Mouse (Mus musculus) thymus, postnatal 10 days (tissue): ENCODE measurements around the gene Il12rb1.

Experiments
- DNase-seq, 2 experiments: peaks; one replicate each; pipeline ENCODE4 v3.0.0; 2021; ENCODE audit warnings: low spot score in 2 of 2

Gene Il12rb1

GRCm38 (mm10) chr8:70808239-70808638 is at the start of gene Il12rb1:
TSS of gene Il12rb1 (plus strand) at chr8:70808449.
- DNase-seq = peak in 1 of 2 experiments; percentile 46

GRCm38 (mm10) chr8:70758616-70759561 is 49.4 kb upstream of the Il12rb1 start:
- no peak for DNase-seq

GRCm38 (mm10) chr8:70760350-70760749 is 47.9 kb upstream of the Il12rb1 start:
- DNase-seq = no peak

- DNase-seq = peak; percentile 93 to 96
Observed at GRCm38 (mm10) chr8:70760775-70761406, 47.4 kb upstream of the Il12rb1 start, which contains the start of gene Mpv17l2. TSS of gene Mpv17l2 (minus strand) at chr8:70760946.

- no peak for DNase-seq
Observed at GRCm38 (mm10) chr8:70762118-70762517, 46.1 kb upstream of the Il12rb1 start.

- peak; percentile 61 to 81 for DNase-seq
Observed at GRCm38 (mm10) chr8:70763354-70763753, 44.9 kb upstream of the Il12rb1 start.

GRCm38 (mm10) chr8:70764026-70764425 is 44.2 kb upstream of the Il12rb1 start:
- DNase-seq = no peak

- no peak for DNase-seq
Observed at GRCm38 (mm10) chr8:70764676-70765075, 43.6 kb upstream of the Il12rb1 start.

- DNase-seq = no peak
Observed at GRCm38 (mm10) chr8:70765329-70765728, 42.9 kb upstream of the Il12rb1 start.

- peak; percentile 64 to 67 for DNase-seq
Observed at GRCm38 (mm10) chr8:70765838-70766570, 42.2 kb upstream of the Il12rb1 start.

- no peak for DNase-seq
Observed at GRCm38 (mm10) chr8:70766571-70767440, 41.4 kb upstream of the Il12rb1 start.

- no peak for DNase-seq
Observed at GRCm38 (mm10) chr8:70767503-70767902, 40.7 kb upstream of the Il12rb1 start.

- DNase-seq = no peak
Observed at GRCm38 (mm10) chr8:70768231-70768776, 39.9 kb upstream of the Il12rb1 start.

GRCm38 (mm10) chr8:70768956-70769355 is 39.3 kb upstream of the Il12rb1 start:
- DNase-seq = no peak

GRCm38 (mm10) chr8:70769359-70769758 is 38.9 kb upstream of the Il12rb1 start:
- DNase-seq = peak; percentile 95 to 100

GRCm38 (mm10) chr8:70769858-70770257 is 38.4 kb upstream of the Il12rb1 start:
- no peak for DNase-seq

- DNase-seq = no peak
Observed at GRCm38 (mm10) chr8:70770748-70771147, 37.5 kb upstream of the Il12rb1 start.

GRCm38 (mm10) chr8:70771217-70771616 is 37.0 kb upstream of the Il12rb1 start:
- DNase-seq = no peak

GRCm38 (mm10) chr8:70772075-70772474 is 36.2 kb upstream of the Il12rb1 start:
- no peak for DNase-seq

GRCm38 (mm10) chr8:70772890-70773289 is 35.4 kb upstream of the Il12rb1 start:
- DNase-seq = no peak

GRCm38 (mm10) chr8:70773410-70773809 is 34.8 kb upstream of the Il12rb1 start:
- no peak for DNase-seq
